Mouse (Mus musculus) regulatory T cell (primary cell): ENCODE measurements around the gene Mlf2.

Source experiments
- in situ Hi-C: fragments of 300-600 bp; cut with MboI, MseI; formaldehyde crosslinking; loops from one replicate; pipeline ENCODE4 v1.15.1; 2025; ENCODE audit warnings: high pct_unique_total_duplicates

Mlf2 gene

GRCm38 (mm10) chr6:124930754-124931524 lies at the start of gene Mlf2:
Gene Mlf2, plus strand, starts transcription at chr6:124931386.
- in situ Hi-C loops = loop anchor here (5.0 kb wide), 1 partner anchor 39 kb away; no protein-coding TSS in a partner anchor

- in situ Hi-C loops = no loop called here
Measured at GRCm38 (mm10) chr6:124881821-124882220, 49.4 kb upstream of the Mlf2 start.

- in situ Hi-C loops = no loop called here
Measured at GRCm38 (mm10) chr6:124883351-124883750, 47.8 kb upstream of the Mlf2 start.

GRCm38 (mm10) chr6:124884714-124885500 lies 46.3 kb upstream of the Mlf2 start:
- in situ Hi-C loops = no loop called here

GRCm38 (mm10) chr6:124885956-124886381 lies 45.2 kb upstream of the Mlf2 start:
- in situ Hi-C loops = no loop called here

- in situ Hi-C loops = no loop called here
Measured at GRCm38 (mm10) chr6:124887986-124888385, 43.2 kb upstream of the Mlf2 start, which contains the start of gene Cd4. Gene Cd4, minus strand, starts transcription at chr6:124888221.

GRCm38 (mm10) chr6:124888555-124889125 lies 42.5 kb upstream of the Mlf2 start:
- in situ Hi-C loops = no loop called here

GRCm38 (mm10) chr6:124890997-124891396 lies 40.2 kb upstream of the Mlf2 start:
- in situ Hi-C loops = loop anchor here (5.0 kb wide), 1 partner anchor 41 kb away; the partner anchor contains the start of gene Mlf2

- in situ Hi-C loops = loop anchor here (5.0 kb wide), 1 partner anchor 38 kb away; the partner anchor contains the start of gene Mlf2
Measured at GRCm38 (mm10) chr6:124894113-124894512, 37.1 kb upstream of the Mlf2 start.

- in situ Hi-C loops = no loop called here
Measured at GRCm38 (mm10) chr6:124898359-124898758, 32.8 kb upstream of the Mlf2 start.

- in situ Hi-C loops = no loop called here
Measured at GRCm38 (mm10) chr6:124900056-124900800, 31.0 kb upstream of the Mlf2 start.

- in situ Hi-C loops = no loop called here
Measured at GRCm38 (mm10) chr6:124900801-124901480, 30.2 kb upstream of the Mlf2 start.

- in situ Hi-C loops = no loop called here
Measured at GRCm38 (mm10) chr6:124901851-124902250, 29.3 kb upstream of the Mlf2 start.

- in situ Hi-C loops = no loop called here
Measured at GRCm38 (mm10) chr6:124903580-124904151, 27.5 kb upstream of the Mlf2 start.

GRCm38 (mm10) chr6:124904161-124904981 lies 26.8 kb upstream of the Mlf2 start:
- in situ Hi-C loops = no loop called here

GRCm38 (mm10) chr6:124904991-124905860 lies 26.0 kb upstream of the Mlf2 start:
- in situ Hi-C loops = no loop called here

- in situ Hi-C loops = no loop called here
Measured at GRCm38 (mm10) chr6:124907767-124908166, 23.4 kb upstream of the Mlf2 start.

- in situ Hi-C loops = loop anchor here (10.0 kb wide), 1 partner anchor 515 kb away; no protein-coding TSS in a partner anchor
Measured at GRCm38 (mm10) chr6:124910032-124910431, 21.2 kb upstream of the Mlf2 start.
